Mouse (Mus musculus) layer of hippocampus, postnatal 36 days (tissue): ENCODE data around the gene Qars. TPM values are rescaled to one million over a fixed set of nuclear protein-coding genes. Genes with fewer than 3 reads are reported as not detected.
A peak's percentile ranks its signal among the peaks of the same experiment; 100 is the strongest.

ENCODE experiments used
- DNase-seq, 2 experiments: peaks; one replicate each; pipeline ENCODE4 v3.0.0; 2022
- total RNA-seq, 2 experiments: library from RNA; stranded (reverse); gene quantifications; 2 replicates each; pipeline ENCODE4 v1.2.3; 2021

The Qars gene
- total RNA-seq, 2 experiments from 2014 or later = 72.1 to 88.7 TPM

- no peak for DNase-seq
Measured at GRCm38 (mm10) chr9:108540846-108541245, 33.3 kb downstream of the Qars start.

GRCm38 (mm10) chr9:108545986-108546385, 38.5 kb downstream of the Qars start:
- no peak for DNase-seq

GRCm38 (mm10) chr9:108546875-108547274, 39.4 kb downstream of the Qars start:
- DNase-seq = no peak

GRCm38 (mm10) chr9:108559169-108559568, 51.7 kb downstream of the Qars start:
- DNase-seq = no peak

GRCm38 (mm10) chr9:108560227-108560841, 52.8 kb downstream of the Qars start, which contains the start of gene Impdh2:
Gene Impdh2, plus strand, starts transcription at chr9:108560286.
- DNase-seq = peak; percentile 94

GRCm38 (mm10) chr9:108563671-108564070, 56.2 kb downstream of the Qars start:
- DNase-seq = no peak

- DNase-seq = no peak
Measured at GRCm38 (mm10) chr9:108564131-108564530, 56.6 kb downstream of the Qars start.

Other genes with a start within 250 kb of the Qars start
- gene Dag1, start 243.7 kb upstream of the Qars start, total RNA-seq = 10 to 100 TPM; 77.8 to 82.4 TPM
- 100 to 1,000 TPM in 1 of 2 experiments, 10 to 100 TPM in 1; 96.7 to 118 TPM for gene Nicn1, start 217.3 kb upstream of the Qars start, total RNA-seq
- 10 to 100 TPM; 34.9 to 36.2 TPM for gene Amt, start 210.9 kb upstream of the Qars start, total RNA-seq
- 100 to 1,000 TPM; 169 to 173 TPM for gene Rhoa, start 201.6 kb upstream of the Qars start, total RNA-seq
- gene Tcta, start 201.5 kb upstream of the Qars start, total RNA-seq = 10 to 100 TPM; 29.1 to 30.0 TPM
- gene Gpx1, start 168.8 kb upstream of the Qars start, total RNA-seq = 10 to 100 TPM; 61.2 to 62.8 TPM
- 100 to 1,000 TPM; 107 to 110 TPM for gene Usp4, start 159.9 kb upstream of the Qars start, total RNA-seq
- 1 to 10 TPM; 2.6 to 2.9 TPM for gene 1700102P08Rik, start 114.9 kb upstream of the Qars start, total RNA-seq
- under 1 TPM in 1 of 2 experiments, not detected in 1; 0.18 TPM for gene Ccdc36, start 79.2 kb upstream of the Qars start, total RNA-seq
- gene BC048562, start 71.2 kb upstream of the Qars start, total RNA-seq = not detected
- gene Ccdc71, start 47.2 kb upstream of the Qars start, total RNA-seq = 10 to 100 TPM; 32.0 to 37.2 TPM
- 10 to 100 TPM; 16.6 to 18.1 TPM for gene Klhdc8b, start 46.1 kb upstream of the Qars start, total RNA-seq
- gene Lamb2, start 28.0 kb upstream of the Qars start, total RNA-seq = 10 to 100 TPM; 25.1 to 34.4 TPM
- 100 to 1,000 TPM; 140 to 165 TPM for gene Usp19, start 17.1 kb upstream of the Qars start, total RNA-seq
- gene Qrich1, start 9.1 kb downstream of the Qars start, total RNA-seq = 100 to 1,000 TPM; 139 to 141 TPM
- 10 to 100 TPM; 63.4 to 68.4 TPM for gene Impdh2, start 52.6 kb downstream of the Qars start, total RNA-seq
- 10 to 100 TPM; 52.6 to 66.3 TPM for gene Ndufaf3, start 59.7 kb downstream of the Qars start, total RNA-seq
- 100 to 1,000 TPM in 1 of 2 experiments, 10 to 100 TPM in 1; 98.7 to 109 TPM for gene Dalrd3, start 62.2 kb downstream of the Qars start, total RNA-seq
- 100 to 1,000 TPM; 106 to 107 TPM for gene Wdr6, start 71.0 kb downstream of the Qars start, total RNA-seq
- 10 to 100 TPM; 93.1 to 93.2 TPM for gene P4htm, start 90.0 kb downstream of the Qars start, total RNA-seq
- 10 to 100 TPM; 50.7 to 54.2 TPM for gene Arih2, start 141.7 kb downstream of the Qars start, total RNA-seq
- gene Slc25a20, start 154.4 kb downstream of the Qars start, total RNA-seq = 10 to 100 TPM; 15.7 to 17.5 TPM
- 10 to 100 TPM; 41.4 to 48.1 TPM for gene Prkar2a, start 181.6 kb downstream of the Qars start, total RNA-seq